Mouse (Mus musculus) hindbrain, embryonic 14.5 days (tissue): ENCODE measurements at regions not wholly inside any gene's neighbourhood (a gene's known extent, or its start where the extent isn't known, plus 50 kb on each side); places are given as distances from the start of the nearest gene placed in this dataset.

Experiments
- ATAC-seq: fragments of 200-750 bp; cut with Nextera tagmentation; 2 replicates; pipeline ENCODE4 v1.8.0; 2017; ENCODE audit warnings: moderate number of reproducible peaks, mild to moderate bottlenecking, moderate TSS enrichment, moderate library complexity; ENCODE audit not compliant: low FRiP score
- DNase-seq: peaks from one replicate; pipeline ENCODE4 v3.0.0-alpha.2; 2015; ENCODE audit warnings: low spot score
- H3K27ac ChIP-seq: fragments of 300-500 bp; sonication (generic); 2 replicates; pipeline ENCODE4 v1.5.1; 2014; ENCODE audit warnings: mild to moderate bottlenecking, moderate library complexity
- H3K27me3 ChIP-seq: fragments of 300-500 bp; sonication (generic); 2 replicates; pipeline ENCODE4 v1.6.1; 2014; ENCODE audit warnings: mild to moderate bottlenecking, low read length, mixed read lengths; ENCODE audit not compliant: control insufficient read depth, insufficient read depth
- H3K36me3 ChIP-seq: fragments of 300-500 bp; sonication (generic); replicated peaks from 2 replicates; pipeline ENCODE4 v1.6.1; 2014; ENCODE audit not compliant: control insufficient read depth, insufficient read depth
- H3K4me1 ChIP-seq: fragments of 300-500 bp; sonication (generic); replicated peaks from 2 replicates; pipeline ENCODE4 v1.6.1; 2014; ENCODE audit warnings: antibody characterized with exemption, low read length, mixed read lengths; ENCODE audit not compliant: control insufficient read depth, insufficient read depth
- H3K4me2 ChIP-seq: fragments of 300-500 bp; sonication (generic); replicated peaks from 2 replicates; pipeline ENCODE4 v1.6.1; 2014; ENCODE audit warnings: mild to moderate bottlenecking, moderate library complexity
- H3K4me3 ChIP-seq: fragments of 300-500 bp; sonication (generic); replicated peaks from 2 replicates; pipeline ENCODE4 v1.5.1; 2014; ENCODE audit warnings: mild to moderate bottlenecking, low read length
- H3K9ac ChIP-seq: fragments of 300-500 bp; sonication (generic); 2 replicates; pipeline ENCODE4 v1.6.1; 2014
- H3K9me3 ChIP-seq: fragments of 300-500 bp; sonication (generic); 2 replicates; pipeline ENCODE4 v1.6.1; 2016; ENCODE audit warnings: low read length; ENCODE audit not compliant: control insufficient read depth
- WGBS: fragments of 180-500 bp; shearing (Covaris S2); extraction: QIAGEN DNeasy Blood & Tissue Kit; methylation state at CpG from one replicate; pipeline ENCODE4 v1.1.7; 2014; 5-methylcytosine and 5-hydroxymethylcytosine counted together

- ATAC-seq = no peak
- WGBS = 69% methylated on average over 5 of the region's 5 CpGs
- no peaks in the 10 kb centered on the region for H3K4me1 ChIP-seq
Measured at GRCm38 (mm10) chr3:41346863-41347262, 208.7 kb upstream of the Jade1 start.

GRCm38 (mm10) chr3:41343431-41343830 lies 212.1 kb upstream of the Jade1 start:
- no peaks in the 10 kb centered on the region for H3K27me3 ChIP-seq
- H3K4me2 ChIP-seq = no peak overlapping the region
- 95% methylated on average over 2 of the region's 2 CpGs for WGBS
- no peak for DNase-seq
- no peaks in the 10 kb centered on the region for H3K36me3 ChIP-seq
- H3K4me1 ChIP-seq = no peaks in the 10 kb centered on the region
- H3K9ac ChIP-seq = no peak overlapping the region
- H3K9me3 ChIP-seq = no peaks in the 10 kb centered on the region
- no peak for ATAC-seq
- no peak overlapping the region for H3K4me3 ChIP-seq
- no peak overlapping the region for H3K27ac ChIP-seq

More at GRCm38 (mm10) chr3:41346863-41347262, 208.7 kb upstream of the Jade1 start:
- no peak for DNase-seq
- no peak overlapping the region for H3K27ac ChIP-seq
- no peaks in the 10 kb centered on the region for H3K9me3 ChIP-seq
- H3K36me3 ChIP-seq = no peaks in the 10 kb centered on the region
- H3K4me2 ChIP-seq = no peak overlapping the region
- no peak overlapping the region for H3K9ac ChIP-seq
- no peaks in the 10 kb centered on the region for H3K27me3 ChIP-seq
- H3K4me3 ChIP-seq = no peak overlapping the region

GRCm38 (mm10) chr3:41332481-41332880 lies 223.1 kb upstream of the Jade1 start:
- Histone ChIP-seq H3K9ac (no peak overlapping the region), H3K9me3 (no peaks in the 10 kb centered on the region), H3K36me3 (no peaks in the 10 kb centered on the region), H3K27ac (no peak overlapping the region), H3K4me3 (no peak overlapping the region), H3K4me2 (no peak overlapping the region), H3K4me1 (no peaks in the 10 kb centered on the region), H3K27me3 (no peaks in the 10 kb centered on the region)
- DNase-seq = no peak
- 72% methylated on average over 7 of the region's 7 CpGs for WGBS
- no peak for ATAC-seq

- Histone ChIP-seq H3K9me3 (no peaks in the 10 kb centered on the region), H3K4me2 (no peak overlapping the region), H3K4me3 (no peak overlapping the region), H3K27me3 (no peaks in the 10 kb centered on the region), H3K36me3 (no peaks in the 10 kb centered on the region), H3K4me1 (no peaks in the 10 kb centered on the region), H3K9ac (no peak overlapping the region), H3K27ac (no peak overlapping the region)
- WGBS = 86% methylated on average over 5 of the region's 5 CpGs
- no peak for ATAC-seq
- no peak for DNase-seq
Measured at GRCm38 (mm10) chr3:41330356-41330755, 225.2 kb upstream of the Jade1 start.

- ATAC-seq (no peak), DNase-seq (no peak)
- H3K4me2 ChIP-seq = no peak overlapping the region
Measured at GRCm38 (mm10) chr3:41328828-41329227, 226.7 kb upstream of the Jade1 start.

GRCm38 (mm10) chr3:41326211-41327104 lies 229.1 kb upstream of the Jade1 start:
- Histone ChIP-seq H3K27me3 (no peaks in the 10 kb centered on the region), H3K4me2 (no peak overlapping the region), H3K4me1 (no peaks in the 10 kb centered on the region), H3K9me3 (no peaks in the 10 kb centered on the region), H3K9ac (no peak overlapping the region), H3K27ac (no peak overlapping the region), H3K4me3 (no peak overlapping the region), H3K36me3 (no peaks in the 10 kb centered on the region)
- ATAC-seq (no peak), DNase-seq (no peak)
- WGBS = 86% methylated on average over 12 of the region's 12 CpGs

More at GRCm38 (mm10) chr3:41328828-41329227, 226.7 kb upstream of the Jade1 start:
- 89% methylated on average over 1 of the region's 1 CpGs for WGBS
- Histone ChIP-seq H3K27ac (no peak overlapping the region), H3K9me3 (no peaks in the 10 kb centered on the region), H3K36me3 (no peaks in the 10 kb centered on the region), H3K4me3 (no peak overlapping the region), H3K4me1 (no peaks in the 10 kb centered on the region), H3K27me3 (no peaks in the 10 kb centered on the region), H3K9ac (no peak overlapping the region)

GRCm38 (mm10) chr3:41321808-41322207 lies 233.7 kb upstream of the Jade1 start:
- Histone ChIP-seq H3K9ac (no peak overlapping the region), H3K4me1 (no peaks in the 10 kb centered on the region), H3K27me3 (no peaks in the 10 kb centered on the region), H3K9me3 (no peaks in the 10 kb centered on the region), H3K27ac (no peak overlapping the region), H3K36me3 (no peaks in the 10 kb centered on the region), H3K4me3 (no peak overlapping the region), H3K4me2 (no peak overlapping the region)
- WGBS = 92% methylated on average over 1 of the region's 1 CpGs
- DNase-seq (no peak), ATAC-seq (no peak)

- Histone ChIP-seq H3K27me3 (no peaks in the 10 kb centered on the region), H3K36me3 (no peaks in the 10 kb centered on the region), H3K4me2 (no peak overlapping the region), H3K27ac (no peak overlapping the region), H3K9me3 (no peaks in the 10 kb centered on the region), H3K4me3 (no peak overlapping the region), H3K4me1 (no peaks in the 10 kb centered on the region), H3K9ac (no peak overlapping the region)
- 68% methylated on average over 5 of the region's 5 CpGs for WGBS
- ATAC-seq (no peak), DNase-seq (no peak)
Measured at GRCm38 (mm10) chr3:41319214-41319856, 236.2 kb upstream of the Jade1 start.

- DNase-seq (no peak), ATAC-seq (no peak)
- Histone ChIP-seq H3K4me2 (no peak overlapping the region), H3K9me3 (no peaks in the 10 kb centered on the region), H3K27me3 (no peaks in the 10 kb centered on the region), H3K4me1 (no peaks in the 10 kb centered on the region), H3K27ac (no peak overlapping the region), H3K36me3 (no peaks in the 10 kb centered on the region), H3K9ac (no peak overlapping the region), H3K4me3 (no peak overlapping the region)
- WGBS = 68% methylated on average over 12 of the region's 12 CpGs
Measured at GRCm38 (mm10) chr3:41318232-41319131, 235.6 kb upstream of the Pgrmc2 start.
